Mouse (Mus musculus): Measurements from ENCODE around the gene Htt.

GRCm38 (mm10) chr5:34714816-34715215 is 46.7 kb upstream of the Htt start:
- TF ChIP-seq CTCF (IDR thresholded peaks at IDR 0.05) (no peak), EP300 (IDR thresholded peaks at IDR 0.05) (no peak)

All from lung, postnatal 0 days (tissue).